Mouse (Mus musculus): ENCODE measurements around the gene Pcnx2.
A peak's percentile ranks its signal among the peaks of the same experiment; 100 is the strongest.

Gene Pcnx2

DNA sequence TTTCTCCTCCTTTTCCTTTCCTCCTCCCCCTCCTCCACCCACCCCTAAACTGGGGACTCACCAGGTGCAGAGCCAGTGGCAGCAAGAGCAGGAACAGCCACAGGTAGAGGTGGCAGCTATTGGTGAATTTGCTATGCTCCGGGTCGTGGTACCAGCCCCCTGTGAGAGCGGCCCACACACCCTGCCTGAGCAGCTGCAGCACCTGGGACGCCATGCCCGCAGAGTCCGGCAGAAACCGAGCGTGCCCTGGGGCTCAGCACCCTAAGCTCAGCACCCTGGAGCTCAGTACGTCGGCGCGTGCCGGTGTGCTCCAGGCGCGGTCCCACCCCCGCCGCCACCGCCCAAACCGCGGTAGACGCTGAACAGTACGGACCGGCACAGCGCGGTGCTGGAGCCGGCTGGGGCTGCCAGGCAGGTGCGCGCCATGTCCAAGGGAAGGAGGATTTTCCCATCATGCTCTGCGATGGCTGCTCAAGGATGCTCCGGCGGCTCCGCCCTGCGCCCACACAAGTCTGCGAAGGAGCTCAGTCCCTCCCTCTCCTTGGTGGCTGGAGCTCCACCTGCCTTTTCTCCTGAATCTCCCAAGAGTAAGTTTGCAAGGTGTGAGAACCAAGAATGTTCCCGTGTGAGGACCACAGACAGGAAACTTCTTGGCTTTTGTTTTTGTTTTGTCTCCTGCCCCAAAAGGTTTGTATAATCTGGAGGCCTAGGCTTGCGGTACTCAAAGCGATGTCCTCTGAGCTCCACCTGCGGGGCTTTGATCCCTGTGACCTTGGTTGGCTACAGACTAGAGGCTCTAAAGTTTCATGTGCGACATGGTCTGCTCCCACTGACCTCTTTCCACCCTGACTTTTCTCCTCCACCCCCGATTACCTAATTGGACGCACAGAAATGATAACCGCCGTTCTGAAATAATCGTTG, at the start of gene Pcnx2:
TSS of gene Pcnx2 (minus strand) at position 450 of the 921 bp plus-strand sequence.
- DNase-seq (ENCODE audit: low spot score), result no peak

DNA sequence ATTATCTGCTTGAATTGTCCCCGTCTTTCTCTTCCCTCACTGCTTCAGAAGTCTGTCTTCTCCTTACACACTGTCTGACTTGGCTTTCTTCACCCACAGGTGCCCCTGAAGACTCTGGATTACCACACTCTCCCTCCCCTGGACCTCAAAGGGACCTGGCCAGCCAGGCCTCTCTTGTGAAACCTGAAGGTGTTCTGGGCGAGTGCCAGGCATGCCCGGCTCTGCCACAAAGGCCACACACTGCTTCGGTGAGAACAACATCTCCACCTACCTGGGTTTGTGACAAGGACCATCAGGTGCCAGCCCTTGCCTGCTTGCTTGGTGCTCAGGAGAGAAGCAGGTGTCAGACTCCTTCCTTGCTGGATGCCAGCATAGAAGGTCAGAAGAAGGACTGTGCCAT, 46.4 kb upstream of the Pcnx2 start:
- no peak for DNase-seq (ENCODE audit: low spot score)

DNA sequence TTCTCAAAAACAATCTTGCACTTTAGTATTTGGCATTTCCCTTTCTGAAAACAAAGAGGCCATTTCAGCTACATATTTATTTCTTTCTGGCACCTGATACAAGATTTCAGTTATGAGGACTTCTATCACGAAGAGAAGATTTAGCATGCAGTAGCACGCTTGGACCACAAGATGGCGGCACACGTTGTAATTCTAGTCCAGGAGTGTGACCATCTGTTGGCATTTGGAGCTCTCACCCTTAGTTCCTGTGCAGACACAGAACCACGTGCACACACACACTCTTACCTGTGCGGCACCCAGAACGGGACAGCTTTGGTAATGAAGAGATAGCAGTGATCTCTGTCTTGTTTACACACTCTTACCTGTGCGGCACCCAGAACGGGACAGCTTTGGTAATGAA, 37.5 kb upstream of the Pcnx2 start:
- no peak for DNase-seq (ENCODE audit: low spot score)

DNA sequence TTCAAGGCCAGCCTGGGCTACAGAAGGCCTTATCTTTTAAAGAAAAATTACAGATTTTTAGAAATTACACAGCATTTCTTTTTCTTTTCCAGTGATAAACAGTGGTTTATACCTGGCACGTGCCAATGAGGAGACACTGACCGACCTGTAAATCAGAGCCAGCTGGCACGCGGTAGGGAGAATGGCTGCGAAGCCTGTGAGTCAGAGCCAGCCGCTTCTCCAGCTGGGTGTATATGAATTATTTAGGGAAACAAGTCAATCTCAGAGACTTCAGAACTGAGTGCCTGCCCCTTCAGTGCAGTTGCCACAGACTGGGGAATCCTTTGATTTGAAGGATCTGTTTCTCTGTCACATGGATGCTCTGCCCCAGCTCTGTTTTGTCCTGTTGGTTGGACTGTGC, 33.7 kb upstream of the Pcnx2 start:
- DNase-seq (ENCODE audit: low spot score), result no peak

DNA sequence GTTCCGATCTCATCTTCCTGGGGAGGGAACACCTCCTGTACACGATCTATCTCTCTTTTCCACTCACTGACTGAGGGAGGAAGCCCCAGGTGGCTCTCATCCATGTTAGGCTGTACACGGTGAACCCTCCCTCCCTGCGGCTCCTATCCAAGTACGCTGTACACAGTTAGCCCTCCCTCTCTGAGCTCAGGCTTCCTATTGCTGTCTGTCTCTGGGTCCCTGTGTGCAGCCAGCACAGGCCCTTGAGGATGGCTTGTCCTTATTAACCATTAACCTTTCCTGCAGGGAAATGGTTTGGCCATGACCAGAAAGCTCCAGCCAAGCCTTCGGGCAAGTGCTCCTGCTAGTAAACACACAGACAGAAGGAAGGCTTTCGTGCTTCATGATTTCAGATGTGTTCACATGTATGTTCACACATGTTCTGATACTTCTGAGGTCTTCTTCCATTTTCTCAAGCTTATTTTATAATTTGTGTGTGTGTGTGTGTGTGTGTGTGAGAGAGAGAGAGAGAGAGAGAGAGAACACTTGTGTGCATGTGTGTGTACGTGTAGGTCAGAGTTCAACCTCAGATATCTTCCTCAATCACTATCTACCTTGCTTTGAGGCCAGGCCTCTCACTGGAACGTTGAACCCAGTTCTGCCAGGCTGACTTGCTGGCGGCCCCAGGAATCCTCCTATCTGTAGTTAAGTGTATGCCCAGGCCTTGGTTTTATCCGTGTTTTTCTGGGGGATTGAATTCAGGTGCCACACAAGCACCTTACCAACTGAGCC, 32.3 kb upstream of the Pcnx2 start:
- peak; percentile 80 for DNase-seq (ENCODE audit: low spot score)

DNA sequence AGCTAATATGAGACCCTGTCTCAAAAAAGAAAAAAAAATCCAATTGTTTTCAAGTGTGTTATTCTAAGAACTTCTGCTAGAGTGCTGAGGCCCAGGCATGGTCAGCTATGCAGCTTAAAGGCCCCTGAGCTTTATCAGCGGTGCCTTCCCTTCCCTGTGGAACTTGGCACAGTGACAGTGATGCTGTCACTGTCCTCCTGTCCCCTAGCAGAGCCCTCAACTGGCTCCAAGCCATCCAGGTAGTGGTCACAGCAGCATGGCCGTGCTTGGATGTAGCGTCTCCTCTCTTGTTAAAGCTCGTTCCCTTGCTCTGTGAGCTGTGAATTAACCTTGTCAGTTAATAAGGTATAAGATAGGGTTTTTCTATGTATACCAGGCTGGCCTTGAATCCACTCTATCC, 28.5 kb upstream of the Pcnx2 start:
- DNase-seq (ENCODE audit: low spot score), result no peak

DNA sequence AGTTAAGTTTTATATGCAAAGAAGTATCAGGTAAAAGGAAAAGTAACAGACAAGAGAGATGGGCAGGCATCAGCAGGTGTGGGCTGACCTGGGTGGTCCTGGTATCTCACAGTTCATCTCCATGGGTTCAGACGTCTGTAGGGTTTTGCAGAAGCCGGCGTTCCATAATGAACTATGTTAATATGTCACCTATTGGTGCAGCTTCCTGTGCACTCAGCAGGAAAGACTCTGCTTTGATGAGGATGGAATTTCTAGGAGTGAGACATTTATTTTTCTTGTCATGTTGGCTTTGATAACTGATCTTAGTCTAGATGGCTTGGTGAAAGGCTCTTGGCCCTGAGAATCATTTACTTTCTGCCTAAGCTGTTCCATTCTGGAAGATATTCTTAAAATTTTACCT, 24.2 kb upstream of the Pcnx2 start:
- no peak for DNase-seq (ENCODE audit: low spot score)

DNA sequence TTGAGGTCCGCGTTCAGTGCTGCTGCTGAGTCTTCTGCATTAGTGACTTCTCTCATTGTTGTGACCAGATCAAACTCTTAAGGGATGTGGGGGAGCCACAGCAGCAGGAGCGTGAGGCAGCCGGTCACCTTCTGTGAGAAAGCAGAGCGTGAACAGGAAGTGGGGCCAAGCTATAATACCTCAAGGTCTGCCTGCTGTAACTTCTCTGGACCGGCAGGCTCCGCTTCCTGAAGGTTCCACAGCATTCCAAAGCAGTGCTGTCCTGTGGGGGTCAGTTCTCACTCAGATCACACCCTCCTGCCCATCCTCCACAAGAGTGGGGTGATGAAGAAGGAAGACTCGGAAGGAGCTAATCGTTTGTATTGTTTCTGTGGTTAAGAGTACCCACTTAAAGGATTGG, 22.6 kb upstream of the Pcnx2 start:
- no peak for DNase-seq (ENCODE audit: low spot score)

DNA sequence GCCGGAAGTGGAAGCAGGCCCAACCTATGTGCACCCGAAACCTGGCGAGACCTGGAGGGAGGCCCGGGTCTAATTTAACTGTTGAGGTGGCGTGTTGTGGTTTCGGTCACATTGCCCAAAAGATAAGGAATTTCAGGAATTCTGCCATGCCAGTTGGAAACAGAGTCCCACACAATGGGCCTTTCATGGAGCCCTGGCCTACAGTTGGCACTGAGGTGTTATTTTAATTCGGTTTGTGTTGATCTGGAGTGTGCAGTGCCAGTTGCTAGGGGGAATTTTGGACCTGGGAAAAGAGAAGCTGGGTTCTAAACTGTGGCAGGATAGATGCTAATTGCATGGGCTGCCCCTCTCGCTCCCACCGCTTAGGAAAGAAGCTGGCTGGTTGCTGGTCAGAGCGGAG, 22.2 kb upstream of the Pcnx2 start:
- no peak for DNase-seq (ENCODE audit: low spot score)

DNA sequence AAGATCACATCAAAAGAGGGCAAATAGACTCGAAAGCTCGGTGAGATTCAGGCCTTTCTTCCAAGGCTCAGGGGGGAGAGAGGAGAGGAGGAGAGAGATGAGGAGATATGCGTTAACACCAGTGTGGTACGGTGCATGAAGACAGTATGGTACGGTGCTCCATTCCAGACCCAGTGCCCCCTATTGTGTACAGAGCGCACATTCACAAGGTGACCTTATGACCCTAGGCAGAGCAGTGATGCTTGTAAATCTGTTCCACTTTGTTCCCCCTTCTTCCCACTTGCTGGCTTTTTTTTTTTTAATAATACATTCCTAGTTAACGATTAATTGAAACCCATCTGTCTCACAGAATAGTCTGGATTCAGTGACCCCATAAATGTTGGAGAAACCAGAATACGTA, 21.4 kb upstream of the Pcnx2 start:
- DNase-seq (ENCODE audit: low spot score), result no peak

DNA sequence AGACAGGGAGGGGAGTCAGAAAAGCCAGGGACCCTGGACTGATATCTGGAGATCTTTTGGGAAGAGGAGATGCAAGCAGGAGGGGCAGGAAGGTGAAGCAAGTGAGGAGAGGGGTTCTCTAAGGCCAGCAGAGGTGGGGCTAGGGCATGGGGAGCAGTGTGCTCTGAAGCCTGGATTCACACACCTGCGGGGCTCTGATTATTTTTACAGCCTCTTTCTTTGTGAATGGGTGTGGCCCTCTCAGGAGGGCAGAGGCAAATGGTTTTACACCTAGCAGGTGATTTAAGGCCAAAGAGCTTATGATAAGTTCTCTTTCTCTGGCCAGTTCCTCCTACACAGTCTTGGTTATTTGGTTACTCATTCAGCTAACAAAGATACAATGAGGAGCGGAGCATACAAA, 20.6 kb upstream of the Pcnx2 start:
- no peak for DNase-seq (ENCODE audit: low spot score)

DNA sequence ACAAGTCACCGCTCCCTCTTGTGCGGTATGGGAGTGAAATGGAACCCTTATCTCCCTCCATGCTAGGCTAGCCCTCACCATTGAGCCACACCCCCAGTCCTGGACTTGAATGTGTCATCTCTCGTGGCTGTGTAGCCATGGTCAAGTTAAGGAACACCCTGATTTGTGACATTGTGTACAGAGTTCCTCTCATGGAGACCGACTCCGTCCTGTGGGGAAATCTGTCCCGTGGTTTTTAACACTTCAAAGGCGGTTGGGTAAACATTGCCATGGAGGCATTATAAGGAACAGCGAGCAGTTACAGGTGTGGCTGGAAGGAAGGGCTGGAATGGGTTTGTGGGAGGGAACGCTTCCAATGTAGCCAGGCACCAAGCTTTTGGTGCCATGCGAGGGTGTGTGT, 18.9 kb upstream of the Pcnx2 start:
- DNase-seq (ENCODE audit: low spot score), result no peak

DNA sequence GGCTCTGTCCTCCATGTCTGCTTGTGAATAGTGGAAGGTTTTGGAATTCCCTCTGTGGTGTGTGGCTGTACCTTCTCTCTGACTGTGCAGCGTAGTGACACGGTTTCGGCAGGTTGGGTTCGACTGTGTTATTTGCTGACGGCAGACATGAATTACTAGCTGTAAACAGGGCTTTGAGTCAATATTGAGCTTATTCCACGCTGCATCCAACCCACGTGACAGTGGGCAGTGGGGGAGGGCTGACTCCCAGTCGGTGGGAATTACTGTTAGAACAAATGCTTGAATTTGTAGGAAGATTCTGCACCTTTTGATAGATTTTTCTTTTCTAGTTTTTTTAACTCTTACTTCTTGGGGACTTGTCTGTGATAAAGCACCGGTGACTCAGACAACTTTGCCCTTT, 16.3 kb upstream of the Pcnx2 start:
- no peak for DNase-seq (ENCODE audit: low spot score)

DNA sequence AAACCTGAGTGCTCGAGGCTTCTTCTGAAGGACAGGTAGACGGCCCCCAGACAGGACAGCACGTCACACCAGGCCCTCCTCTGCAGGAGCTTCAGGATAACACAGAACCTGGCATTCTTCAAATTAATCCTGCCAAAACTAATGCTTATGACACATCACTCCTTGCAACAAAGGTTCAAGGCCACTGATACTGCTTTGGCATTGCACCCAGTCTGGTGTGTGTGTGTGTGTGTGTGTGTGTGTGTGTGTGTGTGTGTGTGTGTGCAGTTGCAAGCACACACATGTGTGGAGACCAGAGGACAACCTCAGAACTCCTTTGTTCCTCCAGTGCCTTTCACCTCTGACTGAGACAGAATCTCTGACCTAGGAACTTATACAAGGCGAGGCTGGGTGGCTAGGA, 15.1 kb upstream of the Pcnx2 start:
- no peak for DNase-seq (ENCODE audit: low spot score)

DNA sequence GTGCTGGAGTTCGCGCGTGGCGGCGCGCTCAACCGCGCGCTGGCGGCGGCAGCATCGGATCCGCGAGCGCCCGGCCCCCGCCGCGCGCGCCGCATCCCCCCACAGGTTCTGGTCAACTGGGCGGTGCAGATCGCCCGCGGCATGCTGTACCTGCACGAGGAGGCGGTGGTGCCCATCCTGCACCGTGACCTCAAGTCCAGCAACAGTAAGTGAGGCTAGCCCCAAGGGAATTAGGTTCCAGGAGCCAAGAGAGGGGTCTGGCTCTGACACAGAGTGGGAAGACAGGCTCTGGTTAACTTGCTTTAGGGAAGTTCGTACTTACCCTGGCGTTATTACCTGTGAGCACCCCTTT, 13.1 kb upstream of the Pcnx2 start:
- DNase-seq (ENCODE audit: low spot score), result no peak

DNA sequence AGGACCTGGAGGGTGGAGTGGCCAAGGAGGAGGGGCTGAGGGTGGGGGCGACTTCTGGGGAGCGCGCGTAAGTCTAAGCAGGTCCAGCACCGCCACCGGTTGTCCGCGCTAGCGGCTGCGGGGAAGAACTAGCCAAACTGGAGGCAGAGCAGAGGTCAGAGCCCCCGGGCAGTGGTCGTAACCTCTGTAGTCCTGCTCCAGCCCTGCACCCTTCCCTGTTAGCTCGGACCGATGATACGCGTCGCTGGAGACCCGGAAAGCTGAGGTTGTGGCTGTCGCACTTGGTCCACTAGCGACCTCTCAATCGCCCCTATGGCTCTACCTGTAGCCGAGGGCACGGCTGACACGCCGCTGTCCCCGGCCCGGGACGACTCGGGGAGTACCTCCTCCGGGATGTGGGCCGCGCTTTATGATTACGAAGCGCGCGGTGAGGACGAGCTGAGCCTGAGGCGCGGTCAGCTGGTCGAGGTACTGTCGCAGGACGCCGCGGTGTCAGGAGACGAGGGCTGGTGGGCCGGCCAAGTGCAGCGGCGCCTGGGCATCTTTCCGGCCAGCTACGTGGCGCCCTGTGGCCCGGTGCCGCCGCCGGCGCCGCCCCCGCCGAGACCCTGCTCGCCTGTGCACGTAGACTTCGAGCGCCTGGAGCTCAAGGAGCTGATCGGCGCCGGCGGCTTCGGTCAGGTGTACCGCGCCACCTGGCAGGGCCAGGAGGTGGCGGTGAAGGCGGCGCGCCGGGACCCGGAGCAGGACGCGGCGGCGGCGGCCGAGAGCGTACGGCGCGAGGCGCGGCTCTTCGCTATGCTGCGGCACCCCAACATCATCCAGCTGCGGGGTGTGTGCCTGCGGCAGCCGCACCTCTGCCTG, 12.5 kb upstream of the Pcnx2 start, which contains the start of gene Map3k21:
TSS of gene Map3k21 (plus strand) at position 86 of the 864 bp plus-strand sequence.
- no peak for DNase-seq (ENCODE audit: low spot score)

DNA sequence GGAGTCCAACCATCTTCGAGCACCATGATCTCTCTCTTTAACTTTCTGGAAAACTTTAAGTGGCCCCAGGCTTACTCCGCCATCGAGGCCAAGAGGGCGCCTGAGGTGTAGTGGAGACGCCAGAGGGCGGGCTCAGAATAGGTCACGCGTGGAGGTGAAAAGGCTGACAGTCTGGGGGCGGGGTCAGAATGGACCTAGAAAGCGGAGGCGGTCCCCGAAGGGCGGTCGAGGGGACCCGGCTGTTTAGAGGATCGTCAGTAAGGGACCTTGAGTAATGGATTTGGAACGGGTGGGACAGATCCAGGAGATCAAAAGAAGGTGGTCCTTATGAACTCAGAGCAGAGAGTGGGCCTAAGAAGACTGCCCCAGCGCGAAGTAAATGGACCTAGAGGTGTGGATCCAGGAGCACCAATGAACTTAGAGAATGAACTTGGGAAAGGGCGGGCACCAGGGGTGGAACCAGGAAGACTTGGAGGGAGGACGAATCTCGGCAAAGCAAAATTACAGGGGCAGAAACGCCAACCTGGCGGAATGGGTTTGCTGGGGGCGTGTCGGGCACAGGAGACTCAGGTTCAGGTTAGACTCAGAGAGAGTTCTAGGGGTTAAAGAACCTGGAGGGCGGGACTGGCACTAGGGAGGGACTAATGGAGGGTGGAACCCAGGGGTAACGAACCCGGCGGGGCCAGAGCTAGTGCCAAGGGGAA, 11.7 kb upstream of the Pcnx2 start:
- peak; percentile 50 for DNase-seq (ENCODE audit: low spot score)

DNA sequence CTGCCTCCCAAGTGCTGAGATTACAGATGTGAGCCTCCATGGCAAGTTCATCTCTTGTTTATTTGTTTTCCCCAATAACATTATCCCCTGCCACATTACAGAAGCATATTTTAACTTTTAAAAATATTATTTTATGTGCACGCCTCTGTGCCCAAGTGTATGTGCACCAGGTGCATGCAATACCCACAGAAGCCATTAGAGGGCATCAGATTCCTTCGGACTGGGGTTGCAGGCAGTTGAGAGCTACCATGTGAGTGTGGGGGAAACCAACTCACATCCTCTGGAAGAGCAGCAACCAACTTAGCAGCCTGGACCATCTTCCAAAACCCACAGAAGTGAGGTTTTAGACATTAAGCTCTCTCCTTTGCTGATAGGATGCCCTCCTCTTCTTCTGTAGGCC, 9.2 kb upstream of the Pcnx2 start:
- no peak for DNase-seq (ENCODE audit: low spot score)

DNA sequence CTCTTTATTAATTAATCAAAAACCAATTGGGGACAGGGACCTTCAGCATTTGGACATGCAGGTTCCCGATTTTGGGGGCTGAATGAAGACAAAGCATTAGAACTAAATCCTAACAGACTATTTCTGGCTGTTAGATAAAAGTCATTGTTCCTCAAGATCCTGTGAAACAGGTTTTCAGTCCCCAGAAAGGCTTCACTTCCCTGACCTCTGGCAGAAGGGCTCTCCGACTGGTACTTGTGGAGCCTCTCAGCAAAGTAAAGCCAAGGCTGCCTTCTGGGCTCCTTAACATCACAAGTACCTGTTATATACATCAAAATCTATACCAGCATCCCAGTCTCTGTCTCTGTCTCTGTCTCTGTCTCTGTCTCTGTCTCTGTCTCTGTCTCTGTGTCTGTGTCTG, 7.2 kb upstream of the Pcnx2 start:
- DNase-seq (ENCODE audit: low spot score), result no peak

DNA sequence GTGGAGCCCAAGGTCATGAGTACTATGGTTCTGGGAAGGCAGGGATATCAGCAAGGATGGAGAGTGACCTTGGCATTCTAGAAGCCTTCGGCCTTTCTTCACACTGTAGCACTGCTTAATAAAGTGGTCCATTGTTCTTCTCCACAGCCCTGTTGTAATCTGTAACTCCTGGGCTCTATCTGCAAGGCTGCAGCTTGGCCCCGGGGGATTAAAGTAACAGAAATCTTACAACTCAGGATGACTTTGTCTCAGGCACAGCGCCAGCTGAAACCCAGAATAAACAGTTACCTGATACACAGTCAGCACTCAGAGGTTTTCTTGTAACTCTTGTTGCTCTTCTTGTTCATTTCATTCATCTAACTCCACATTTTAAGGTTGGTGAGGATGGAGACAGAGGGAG, 4.4 kb upstream of the Pcnx2 start:
- no peak for DNase-seq (ENCODE audit: low spot score)

DNA sequence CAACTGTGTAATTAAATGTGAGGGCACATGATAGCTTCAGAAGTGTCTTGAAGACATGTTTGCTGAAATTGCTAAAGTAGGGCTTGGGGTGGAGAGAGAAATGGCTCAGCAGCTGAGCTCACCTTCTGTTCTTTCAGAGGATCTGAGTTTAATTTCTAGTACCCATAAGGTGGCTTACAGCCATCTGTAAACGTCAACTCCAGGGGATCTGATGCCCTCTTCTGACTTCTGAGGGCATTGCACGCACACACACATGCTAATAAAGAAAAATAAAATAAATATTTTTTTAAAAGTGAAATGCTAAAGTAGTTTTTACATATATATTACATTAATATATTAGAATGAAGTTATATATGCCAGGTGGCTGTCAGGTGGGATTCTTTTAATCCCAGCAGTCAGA, 3.0 kb upstream of the Pcnx2 start:
- DNase-seq (ENCODE audit: low spot score), result no peak

DNA sequence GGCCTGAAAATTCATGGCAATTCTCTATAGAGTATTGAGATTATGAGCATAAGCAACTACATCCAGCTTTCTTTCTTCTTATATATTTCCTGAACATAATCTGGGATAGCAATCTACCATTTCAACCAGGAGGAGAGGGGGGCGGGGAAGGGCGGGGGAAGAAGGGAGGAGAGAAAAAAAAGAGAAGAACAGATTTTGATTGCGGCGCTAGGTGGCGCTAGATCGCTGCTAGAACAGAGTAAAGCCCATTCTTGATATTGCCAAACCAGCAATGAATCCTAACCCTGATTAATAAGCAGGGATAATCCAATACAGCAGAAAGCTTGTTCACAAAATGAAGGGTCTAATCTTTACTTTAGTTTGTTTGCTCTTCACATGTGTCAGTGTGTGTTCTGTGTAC, 782 bp upstream of the Pcnx2 start:
- peak; percentile 35 for DNase-seq (ENCODE audit: low spot score)
